Mouse (Mus musculus): ENCODE data around the gene Ncoa1.

Gene Ncoa1

DNA sequence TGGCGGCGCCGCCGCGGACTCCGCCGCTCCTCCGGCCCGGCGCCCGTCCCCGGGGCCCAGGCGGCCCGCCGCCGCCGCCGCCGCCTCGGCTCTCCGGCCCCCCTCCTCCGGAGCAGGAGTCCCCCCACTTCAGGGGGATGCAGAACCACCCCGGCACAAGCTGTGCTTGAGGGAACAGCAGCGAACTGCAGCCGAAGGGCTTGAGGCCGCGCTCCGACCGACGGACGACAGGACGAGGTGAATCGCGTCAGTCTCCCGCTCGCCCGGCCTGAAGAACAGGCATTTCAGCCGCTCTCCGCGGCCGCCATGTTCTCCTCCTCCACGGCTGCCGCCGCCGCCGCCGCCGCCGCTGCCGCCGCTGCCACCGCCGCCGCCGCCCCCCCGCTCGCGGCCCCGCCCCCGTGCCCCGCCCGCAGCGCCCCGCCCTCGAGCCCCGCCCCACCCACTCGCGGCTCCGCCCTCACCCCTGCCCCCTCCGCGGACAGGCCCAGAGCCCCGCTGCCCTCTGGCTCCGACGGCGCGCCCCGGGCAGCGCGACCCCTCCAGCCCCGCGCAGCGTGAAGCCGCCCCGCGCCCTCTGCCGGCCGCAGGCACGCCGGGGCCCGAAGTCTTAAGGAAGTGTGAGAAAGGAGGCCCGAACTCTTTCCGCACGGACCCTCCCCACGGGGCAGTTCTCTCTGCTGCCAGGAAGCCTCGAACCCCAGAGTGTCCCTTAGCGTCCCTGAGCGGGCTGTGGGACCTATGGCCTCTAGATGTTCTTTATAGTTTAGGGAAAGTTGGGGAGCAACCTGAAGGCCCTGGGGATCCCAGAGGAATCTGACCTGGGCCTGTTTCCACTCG lies at the start of gene Ncoa1:
TSS of gene Ncoa1 (minus strand) at position 351 of the 840 bp plus-strand sequence.
- DNase-seq (ENCODE audit: extremely low spot score, low spot score): peak; percentile 82

DNA sequence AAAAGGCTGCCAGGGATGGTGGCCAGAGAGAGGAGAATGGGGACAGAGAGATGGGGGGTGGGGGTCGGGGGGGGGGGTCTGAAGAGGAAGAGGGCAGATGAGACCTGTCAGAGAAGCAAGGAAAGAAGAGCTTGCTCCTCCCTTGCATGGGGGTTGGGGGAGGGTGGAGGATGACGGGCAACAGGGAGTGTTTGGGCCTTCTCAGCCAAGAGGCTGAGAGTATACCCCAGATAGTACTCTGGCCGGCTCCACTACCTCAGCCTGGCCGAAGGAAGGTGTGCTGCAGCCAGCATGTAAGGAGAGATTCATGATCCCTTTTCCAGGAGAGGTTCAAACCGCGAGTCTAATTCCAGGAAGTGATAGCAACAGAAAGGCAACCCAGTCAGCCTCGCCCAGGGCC lies 47.6 kb upstream of the Ncoa1 start:
- no peak for DNase-seq (ENCODE audit: extremely low spot score, low spot score)

GRCm38 (mm10) chr12:4523688-4524298 lies 46.8 kb upstream of the Ncoa1 start:
- DNase-seq (ENCODE audit: extremely low spot score, low spot score): no peak

- DNase-seq (ENCODE audit: extremely low spot score, low spot score): peak; percentile 52
Observed at GRCm38 (mm10) chr12:4523208-4523607, 46.2 kb upstream of the Ncoa1 start.

DNA sequence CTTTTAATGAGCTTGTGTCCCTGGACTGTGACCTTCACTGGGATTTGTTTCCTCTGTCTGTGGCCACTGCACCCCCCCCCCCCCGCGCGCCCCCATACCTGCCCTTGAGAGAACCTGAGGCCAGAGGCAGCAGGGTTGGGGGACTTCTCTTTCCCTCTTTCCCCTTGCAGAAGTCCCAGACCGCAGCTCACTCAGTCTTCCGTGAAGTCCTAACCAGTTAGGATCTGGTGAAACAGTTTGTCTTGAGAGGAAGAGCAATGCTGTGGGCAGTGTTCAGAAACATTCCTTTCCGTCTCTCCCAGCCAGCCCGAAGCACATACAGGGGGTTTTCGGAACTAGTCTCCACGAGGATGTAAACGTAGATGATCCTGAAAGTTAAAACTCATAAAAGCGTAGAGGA lies 42.0 kb upstream of the Ncoa1 start:
- DNase-seq (ENCODE audit: extremely low spot score, low spot score): no peak

- DNase-seq (ENCODE audit: extremely low spot score, low spot score): no peak
Observed at GRCm38 (mm10) chr12:4509591-4510061, 32.6 kb upstream of the Ncoa1 start.

GRCm38 (mm10) chr12:4508182-4508581 lies 31.2 kb upstream of the Ncoa1 start:
- DNase-seq (ENCODE audit: extremely low spot score, low spot score): no peak

GRCm38 (mm10) chr12:4507461-4507860 lies 30.5 kb upstream of the Ncoa1 start:
- DNase-seq (ENCODE audit: extremely low spot score, low spot score): no peak

GRCm38 (mm10) chr12:4506810-4507430 lies 29.9 kb upstream of the Ncoa1 start:
- no peak for DNase-seq (ENCODE audit: extremely low spot score, low spot score)

DNA sequence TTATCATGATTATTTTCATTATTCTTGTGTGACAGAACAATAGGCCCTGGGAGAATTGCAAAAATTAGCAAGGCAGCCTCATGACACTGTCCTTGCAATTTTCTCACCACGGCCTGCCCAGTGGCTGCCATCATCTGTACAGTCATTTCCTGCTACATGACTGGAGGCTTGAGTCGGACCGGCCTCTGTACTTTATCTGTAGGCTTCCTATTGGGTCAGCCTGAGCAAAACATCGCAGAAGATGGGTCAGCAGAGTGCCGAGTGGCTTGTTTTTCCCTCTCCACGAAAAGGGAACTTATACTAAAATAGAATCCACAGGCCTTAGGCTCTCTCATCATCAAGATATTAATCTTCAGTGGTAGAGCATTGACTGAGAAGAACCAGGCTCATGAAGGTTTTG lies 28.3 kb upstream of the Ncoa1 start:
- DNase-seq (ENCODE audit: extremely low spot score, low spot score): no peak

DNA sequence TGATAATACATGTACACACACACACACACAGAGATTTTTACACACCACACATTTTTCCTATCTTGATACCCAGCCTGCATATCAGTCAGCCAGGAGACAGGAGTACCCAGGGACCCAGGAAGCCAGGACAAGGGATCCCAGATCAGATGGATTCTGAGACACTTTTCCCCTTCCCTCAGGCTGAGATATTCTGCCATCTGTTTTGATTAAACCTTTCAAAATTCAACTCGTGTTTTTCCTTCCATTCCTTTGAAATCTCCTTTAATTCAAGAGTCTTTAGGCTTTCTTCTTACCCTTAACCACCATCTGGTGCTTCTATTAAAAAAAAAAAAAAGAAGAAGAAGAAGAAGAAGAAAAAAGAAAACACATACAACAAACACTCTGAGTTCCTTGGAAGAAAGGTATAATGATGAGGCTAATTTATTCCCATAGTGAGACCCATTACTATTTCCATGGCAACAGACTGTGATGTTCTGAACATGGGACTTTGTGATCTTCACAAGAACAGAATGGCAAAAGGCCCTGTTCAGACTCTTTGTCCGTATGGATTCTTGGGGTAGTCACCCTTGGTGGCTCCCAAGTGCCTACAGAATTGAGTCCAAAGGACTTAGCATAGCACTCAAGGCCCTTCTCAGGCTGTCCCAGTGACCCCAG lies 26.8 kb upstream of the Ncoa1 start:
- no peak for DNase-seq (ENCODE audit: extremely low spot score, low spot score)

DNA sequence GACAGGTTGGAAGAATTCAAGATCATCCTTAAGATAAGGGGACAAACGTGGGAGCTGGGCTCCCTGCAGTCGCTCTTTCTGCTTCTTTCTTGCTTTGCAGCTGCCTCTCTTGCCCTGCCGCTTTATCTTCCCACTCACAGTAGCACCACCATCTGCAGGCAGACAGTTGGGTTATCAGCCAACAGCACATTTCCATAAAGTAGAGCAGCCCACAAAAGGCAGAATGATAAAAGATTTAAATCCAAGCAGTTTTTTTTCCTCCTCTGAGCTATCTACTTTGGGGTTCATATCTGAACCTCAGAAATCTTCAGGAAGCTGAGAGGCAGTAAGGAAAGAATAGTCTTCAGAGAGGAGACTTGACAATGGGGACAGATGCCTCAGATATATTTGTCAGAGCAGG lies 24.9 kb upstream of the Ncoa1 start:
- DNase-seq (ENCODE audit: extremely low spot score, low spot score): no peak

DNA sequence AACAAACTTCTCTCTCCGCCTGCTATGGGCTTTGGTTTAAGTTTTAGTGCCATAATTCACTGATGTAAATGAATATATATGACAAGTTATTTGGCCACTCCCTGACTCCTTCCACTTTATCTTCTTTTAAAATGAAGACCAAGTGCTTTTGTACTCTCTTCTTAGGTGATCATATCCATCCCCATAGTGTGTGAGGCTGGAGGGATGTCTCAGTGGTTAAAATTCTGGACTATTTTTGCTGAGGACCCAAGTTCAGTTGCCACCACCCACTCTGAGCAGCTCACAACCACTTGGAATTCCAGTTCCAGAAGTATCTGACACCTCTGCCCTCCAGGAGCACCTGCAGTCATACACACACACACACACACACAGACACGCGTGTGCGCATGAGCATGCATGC lies 23.5 kb upstream of the Ncoa1 start:
- DNase-seq (ENCODE audit: extremely low spot score, low spot score): no peak

GRCm38 (mm10) chr12:4499651-4500175 lies 22.7 kb upstream of the Ncoa1 start:
- no peak for DNase-seq (ENCODE audit: extremely low spot score, low spot score)

- no peak for DNase-seq (ENCODE audit: extremely low spot score, low spot score)
Observed at GRCm38 (mm10) chr12:4488411-4488810, 11.4 kb upstream of the Ncoa1 start.

- DNase-seq (ENCODE audit: extremely low spot score, low spot score): no peak
Observed at GRCm38 (mm10) chr12:4483386-4483785, 6.4 kb upstream of the Ncoa1 start.

- no peak for DNase-seq (ENCODE audit: extremely low spot score, low spot score)
Observed at GRCm38 (mm10) chr12:4481687-4482086, 4.7 kb upstream of the Ncoa1 start.

DNA sequence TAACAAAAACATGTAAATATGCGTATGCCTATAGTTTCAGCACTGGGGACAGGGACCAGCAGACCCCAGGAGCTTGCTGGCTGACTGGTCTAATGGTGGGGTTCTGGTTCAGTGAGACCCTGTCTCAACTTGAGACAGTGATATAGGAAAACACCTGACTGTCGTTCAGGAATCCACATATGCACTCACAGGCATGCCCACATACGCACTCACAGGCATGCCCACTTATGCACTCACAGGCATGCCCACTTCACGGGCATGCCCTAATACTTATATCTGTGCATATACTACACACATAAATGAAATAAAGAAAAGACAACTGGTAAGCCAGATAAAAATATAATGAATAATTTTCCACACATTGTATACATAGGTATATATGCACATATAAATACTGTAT lies 3.3 kb upstream of the Ncoa1 start:
- DNase-seq (ENCODE audit: extremely low spot score, low spot score): no peak

GRCm38 (mm10) chr12:4479171-4479881 lies 2.3 kb upstream of the Ncoa1 start:
- DNase-seq (ENCODE audit: extremely low spot score, low spot score): no peak

GRCm38 (mm10) chr12:4477941-4478795 lies 1.2 kb upstream of the Ncoa1 start:
- no peak for DNase-seq (ENCODE audit: extremely low spot score, low spot score)

Measured in neural tube, embryonic 10.5 days (tissue).